Mouse (Mus musculus) bone marrow, adult 2 months (tissue): Measurements from ENCODE around the gene Cd2bp2. TPM values are rescaled to one million over a fixed set of nuclear protein-coding genes. Genes with fewer than 3 reads are reported as not detected.

Experiments used
- H3K27ac ChIP-seq: fragments of 200-500 bp; 2 replicates; pipeline ENCODE4 v1.5.1; 2012; ENCODE audit warnings: low read depth, mild to moderate bottlenecking, control low read depth, inconsistent platforms, low read length; ENCODE audit not compliant: control insufficient read depth, poor library complexity, insufficient read depth
- H3K4me1 ChIP-seq: fragments of 200-500 bp; 2 replicates; pipeline ENCODE4 v1.6.1; 2011; ENCODE audit warnings: low read length; ENCODE audit not compliant: control insufficient read depth, insufficient read depth
- H3K4me3 ChIP-seq: fragments of 200-500 bp; replicated peaks from 2 replicates; pipeline ENCODE3; 2011; ENCODE audit warnings: mild to moderate bottlenecking, low read depth, low read length, control low read depth; ENCODE audit not compliant: control insufficient read depth
- CTCF ChIP-seq: fragments of 200-500 bp; IDR thresholded peaks from 2 replicates; pipeline ENCODE4 v1.5.1; 2011; ENCODE audit warnings: low read length, control low read depth; ENCODE audit not compliant: control insufficient read depth, insufficient read depth
- POLR2A ChIP-seq: fragments of 200-500 bp; IDR thresholded peaks from 2 replicates; pipeline ENCODE4 v1.6.1; 2011; ENCODE audit warnings: low read depth, mild to moderate bottlenecking, control low read depth, low read length, borderline replicate concordance; ENCODE audit not compliant: control insufficient read depth
- WGBS: fragments of 180-500 bp; shearing (Covaris S2); methylation state at CpG from one replicate; pipeline ENCODE4 v1.1.7; 2018; 5-methylcytosine and 5-hydroxymethylcytosine counted together
- polyA plus RNA-seq: library from polyadenylated mRNA; stranded (reverse); fragments of >200 nt; gene quantifications from 2 replicates; pipeline ENCODE4 v1.2.4, GENCODE M21; 2011; ENCODE audit warnings: low replicate concordance; ENCODE audit not compliant: missing spikeins, insufficient read depth, insufficient read length

Cd2bp2 gene
- polyA plus RNA-seq, 1 experiment, result 64.1 TPM

- no peak overlapping the region for H3K27ac ChIP-seq
- TF ChIP-seq POLR2A (no peak), CTCF (no peak)
- H3K4me3 ChIP-seq, result no peak overlapping the region
- H3K4me1 ChIP-seq, result peaks cover 4% of the 10 kb centered on the region; the same call in 1 of the 2 replicates
- 91% methylated on average over 6 of the region's 6 CpGs for WGBS
Measured at GRCm38 (mm10) chr7:127152464-127152863, 43.4 kb downstream of the Cd2bp2 start.

GRCm38 (mm10) chr7:127147901-127148300, 47.9 kb downstream of the Cd2bp2 start:
- WGBS, result 71% methylated on average over 3 of the region's 3 CpGs

GRCm38 (mm10) chr7:127146267-127146603, 49.6 kb downstream of the Cd2bp2 start:
- H3K4me3 ChIP-seq, result no peak overlapping the region
- H3K4me1 ChIP-seq, result peaks cover 2% of the 10 kb centered on the region; the same call in 1 of the 2 replicates
- H3K27ac ChIP-seq, result no peak overlapping the region
- TF ChIP-seq CTCF, result no peak
- TF ChIP-seq POLR2A, result no peak
- 80% methylated on average over 2 of the region's 2 CpGs for WGBS

More at GRCm38 (mm10) chr7:127147901-127148300, 47.9 kb downstream of the Cd2bp2 start:
- Histone ChIP-seq H3K27ac (no peak overlapping the region), H3K4me3 (no peak overlapping the region), H3K4me1 (peaks cover 2% of the 10 kb centered on the region; the same call in 1 of the 2 replicates)
- no peak for TF ChIP-seq POLR2A
- no peak for TF ChIP-seq CTCF

GRCm38 (mm10) chr7:127145387-127146266, 50.2 kb downstream of the Cd2bp2 start:
- Histone ChIP-seq H3K4me3 (no peak overlapping the region), H3K4me1 (peaks cover 2% of the 10 kb centered on the region; the same call in 1 of the 2 replicates), H3K27ac (no peak overlapping the region)
- TF ChIP-seq CTCF (no peak), POLR2A (no peak)
- 53% methylated on average over 9 of the region's 9 CpGs for WGBS

- Histone ChIP-seq H3K27ac (no peak overlapping the region), H3K4me1 (peaks cover 3% of the 10 kb centered on the region; the same call in 1 of the 2 replicates), H3K4me3 (peak overlapping the region; percentile 26)
- no peak for TF ChIP-seq CTCF
- no peak for TF ChIP-seq POLR2A
- 25% methylated on average over 7 of the region's 7 CpGs for WGBS
Measured at GRCm38 (mm10) chr7:127144412-127144811, 51.4 kb downstream of the Cd2bp2 start.

- WGBS, result 68% methylated on average over 4 of the region's 4 CpGs
- TF ChIP-seq POLR2A (no peak), CTCF (no peak)
- Histone ChIP-seq H3K4me1 (peaks cover 3% of the 10 kb centered on the region; the same call in 1 of the 2 replicates), H3K27ac (no peak overlapping the region), H3K4me3 (no peak overlapping the region)
Measured at GRCm38 (mm10) chr7:127142666-127143065, 53.2 kb downstream of the Cd2bp2 start.

- TF ChIP-seq POLR2A, result no peak
- TF ChIP-seq CTCF, result no peak
- Histone ChIP-seq H3K4me3 (no peak overlapping the region), H3K27ac (no peak overlapping the region), H3K4me1 (peaks cover 3% of the 10 kb centered on the region; the same call in 1 of the 2 replicates)
- 43% methylated on average over 2 of the region's 2 CpGs for whole genome bisulfite sequencing
Measured at GRCm38 (mm10) chr7:127142214-127142613, 53.6 kb downstream of the Cd2bp2 start.

Other genes starting within 250 kb of the Cd2bp2 start
- not detected in 2 replicates for gene Asphd1, start 246.5 kb downstream of the Cd2bp2 start, polyA plus RNA-seq
- 0.83 and 3.5 TPM in 2 replicates for gene Sez6l2, start 245.5 kb downstream of the Cd2bp2 start, polyA plus RNA-seq
- gene Cdipt, start 220.1 kb downstream of the Cd2bp2 start, polyA plus RNA-seq, result 51.4 and 89.1 TPM in 2 replicates
- 2.3 and 2.4 TPM in 2 replicates for gene Cdiptos, start 220.0 kb downstream of the Cd2bp2 start, polyA plus RNA-seq
- 6.3 and 15.1 TPM in 2 replicates for gene Mvp, start 181.4 kb downstream of the Cd2bp2 start, polyA plus RNA-seq
- not detected in 2 replicates for gene Pagr1b, start 179.6 kb downstream of the Cd2bp2 start, polyA plus RNA-seq
- 20.4 TPM in 1 of 2 replicates, not detected in the other for gene Pagr1a, start 178.7 kb downstream of the Cd2bp2 start, polyA plus RNA-seq
- 11.2 and 52.5 TPM in 2 replicates for gene Gm42742, start 175.0 kb downstream of the Cd2bp2 start, polyA plus RNA-seq
- 5.3 TPM in 1 of 2 replicates, not detected in the other for gene Prrt2, start 174.8 kb downstream of the Cd2bp2 start, polyA plus RNA-seq
- 153 and 314 TPM in 2 replicates for gene Maz, start 169.0 kb downstream of the Cd2bp2 start, polyA plus RNA-seq
- 114 and 164 TPM in 2 replicates for gene Kif22, start 153.6 kb downstream of the Cd2bp2 start, polyA plus RNA-seq
- gene Zg16, start 108.7 kb downstream of the Cd2bp2 start, polyA plus RNA-seq, result 3.1 TPM in 1 of 2 replicates, not detected in the other
- gene AI467606, start 104.7 kb downstream of the Cd2bp2 start, polyA plus RNA-seq, result 13.6 and 36.8 TPM in 2 replicates
- 1.4 and 10.6 TPM in 2 replicates for gene Qprt, start 73.8 kb downstream of the Cd2bp2 start, polyA plus RNA-seq
- gene Spn, start 58.2 kb downstream of the Cd2bp2 start, polyA plus RNA-seq, result 29.7 and 49.2 TPM in 2 replicates
- gene Tbc1d10b, start 12.4 kb upstream of the Cd2bp2 start, polyA plus RNA-seq, result 53.6 and 84.9 TPM in 2 replicates
- 32.2 and 126 TPM in 2 replicates for gene Mylpf, start 12.8 kb upstream of the Cd2bp2 start, polyA plus RNA-seq
- gene Zfp553, start 37.0 kb upstream of the Cd2bp2 start, polyA plus RNA-seq, result 2.6 and 6.6 TPM in 2 replicates
- 76.8 and 153 TPM in 2 replicates for gene Sept1, start 37.1 kb upstream of the Cd2bp2 start, polyA plus RNA-seq
- 10.6 and 13.1 TPM in 2 replicates for gene Zfp771, start 48.2 kb upstream of the Cd2bp2 start, polyA plus RNA-seq
- 23.2 and 50.6 TPM in 2 replicates for gene Dctpp1, start 64.7 kb upstream of the Cd2bp2 start, polyA plus RNA-seq
- gene Sephs2, start 78.0 kb upstream of the Cd2bp2 start, polyA plus RNA-seq, result 28.4 and 64.7 TPM in 2 replicates
- 11.9 and 51.9 TPM in 2 replicates for gene Itgal, start 100.2 kb upstream of the Cd2bp2 start, polyA plus RNA-seq
- gene Zfp768, start 149.5 kb upstream of the Cd2bp2 start, polyA plus RNA-seq, result 2.9 and 5.1 TPM in 2 replicates
- 2.8 and 3.9 TPM in 2 replicates for gene Zfp747, start 180.0 kb upstream of the Cd2bp2 start, polyA plus RNA-seq
- 1.2 and 2.4 TPM in 2 replicates for gene 9130019O22Rik, start 191.1 kb upstream of the Cd2bp2 start, polyA plus RNA-seq
- 0.65 and 1.9 TPM in 2 replicates for gene E430018J23Rik, start 197.6 kb upstream of the Cd2bp2 start, polyA plus RNA-seq
- gene Zfp764, start 210.8 kb upstream of the Cd2bp2 start, polyA plus RNA-seq, result 2.1 and 2.5 TPM in 2 replicates
- gene Zfp688, start 226.0 kb upstream of the Cd2bp2 start, polyA plus RNA-seq, result 20.9 and 21.4 TPM in 2 replicates